Mouse (Mus musculus): ENCODE data around the gene Grid1.

Grid1 gene

DNA sequence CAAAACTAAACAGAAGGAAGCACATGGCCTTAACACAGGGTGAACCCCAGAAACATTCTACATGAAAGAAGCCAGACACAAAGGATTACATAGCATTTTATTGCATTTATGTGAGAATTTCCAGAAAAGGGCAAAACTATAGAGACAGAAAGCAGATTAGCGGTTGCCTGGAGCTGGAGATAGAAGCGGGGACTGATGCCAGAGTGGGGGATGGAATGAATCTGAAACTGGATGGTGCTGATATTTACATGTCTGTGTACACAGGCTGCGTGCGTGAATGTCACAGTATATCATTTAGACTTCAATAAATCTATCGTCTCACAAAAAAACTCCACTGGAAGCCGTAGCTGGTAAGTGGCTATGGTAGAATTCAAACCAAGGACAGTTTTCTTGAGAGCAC is 96.4 kb downstream of the Grid1 start:
- DNase-seq (ENCODE audit: extremely low spot score, low spot score) = no peak

DNA sequence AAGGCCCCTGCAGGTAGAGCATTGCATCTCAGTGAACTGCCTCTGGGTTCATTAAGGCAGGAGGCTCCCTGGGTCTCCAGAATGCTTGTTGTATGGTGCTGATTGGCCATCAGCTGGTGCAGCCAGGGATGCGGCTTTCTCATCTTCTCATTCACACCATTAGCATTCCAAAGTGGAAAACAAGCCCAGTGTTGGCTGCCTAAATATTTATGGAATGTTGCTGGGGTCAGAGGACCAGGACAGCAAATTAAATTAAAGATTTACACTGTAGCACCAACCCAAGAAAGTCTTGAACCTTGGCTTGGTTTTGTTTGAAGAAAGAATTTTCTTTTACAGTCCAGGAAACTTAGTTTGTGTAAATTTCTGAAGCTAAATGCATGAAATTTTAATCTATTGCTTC is 97.2 kb downstream of the Grid1 start:
- DNase-seq (ENCODE audit: extremely low spot score, low spot score) = no peak

DNA sequence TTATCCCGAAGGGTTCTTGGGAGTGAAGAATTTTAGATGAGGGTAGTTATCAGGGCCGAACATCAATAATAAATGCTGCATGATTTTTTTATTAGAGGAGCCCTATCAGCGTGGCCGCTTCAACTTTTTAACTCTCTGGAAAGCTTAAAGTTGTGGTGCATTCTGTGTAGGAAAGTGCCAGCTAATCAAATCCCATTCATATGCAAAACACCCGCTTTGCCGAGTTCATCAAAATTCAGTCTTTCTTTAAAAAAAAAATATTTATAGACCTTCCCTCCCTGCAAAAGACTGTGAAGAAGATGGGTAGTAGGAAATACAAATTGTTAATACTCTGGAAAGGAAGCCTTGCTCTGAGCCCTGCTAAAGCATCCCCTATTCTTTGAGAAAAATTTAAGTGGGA is 99.3 kb downstream of the Grid1 start:
- no peak for DNase-seq (ENCODE audit: extremely low spot score, low spot score)

DNA sequence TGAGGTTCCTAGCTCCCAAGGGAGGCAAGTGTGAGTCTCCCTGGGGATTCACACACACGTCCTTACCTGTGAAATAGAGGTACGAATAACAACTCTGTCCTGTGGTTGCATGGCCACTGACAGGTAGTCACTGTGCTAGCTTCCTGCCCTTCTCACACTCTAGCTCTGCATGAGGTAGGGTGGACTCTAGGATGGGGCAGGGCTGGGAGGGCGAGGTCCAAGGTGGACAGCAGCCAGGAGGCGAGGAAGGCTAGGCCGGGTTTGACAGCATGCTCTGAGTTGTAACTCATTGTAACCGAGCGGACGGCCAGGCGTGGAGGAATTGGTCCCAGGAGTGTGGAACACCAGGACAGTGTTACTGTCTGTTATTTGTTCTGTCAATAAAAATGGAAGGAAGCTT is 101.4 kb downstream of the Grid1 start:
- DNase-seq (ENCODE audit: extremely low spot score, low spot score) = no peak

DNA sequence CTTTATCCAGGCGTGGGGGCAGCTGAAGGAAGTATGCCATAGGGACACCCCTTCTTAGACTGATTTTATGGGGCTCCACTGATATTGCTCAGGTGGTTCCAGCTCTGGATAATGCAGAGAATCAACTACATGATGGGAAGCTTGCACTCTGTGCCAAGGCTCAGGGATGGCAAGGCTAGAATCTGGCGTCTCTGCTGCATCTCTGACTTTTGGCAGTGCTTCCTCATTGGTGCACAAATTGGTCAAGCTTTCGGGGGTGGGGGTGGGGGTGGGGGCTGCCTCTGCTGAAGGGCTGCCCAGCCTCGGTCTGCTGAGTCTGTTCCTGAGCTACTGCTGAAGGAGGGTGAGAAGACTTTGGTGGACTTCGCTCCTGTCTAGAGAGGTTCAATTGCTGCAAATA is 105.1 kb downstream of the Grid1 start:
- DNase-seq (ENCODE audit: extremely low spot score, low spot score) = no peak

DNA sequence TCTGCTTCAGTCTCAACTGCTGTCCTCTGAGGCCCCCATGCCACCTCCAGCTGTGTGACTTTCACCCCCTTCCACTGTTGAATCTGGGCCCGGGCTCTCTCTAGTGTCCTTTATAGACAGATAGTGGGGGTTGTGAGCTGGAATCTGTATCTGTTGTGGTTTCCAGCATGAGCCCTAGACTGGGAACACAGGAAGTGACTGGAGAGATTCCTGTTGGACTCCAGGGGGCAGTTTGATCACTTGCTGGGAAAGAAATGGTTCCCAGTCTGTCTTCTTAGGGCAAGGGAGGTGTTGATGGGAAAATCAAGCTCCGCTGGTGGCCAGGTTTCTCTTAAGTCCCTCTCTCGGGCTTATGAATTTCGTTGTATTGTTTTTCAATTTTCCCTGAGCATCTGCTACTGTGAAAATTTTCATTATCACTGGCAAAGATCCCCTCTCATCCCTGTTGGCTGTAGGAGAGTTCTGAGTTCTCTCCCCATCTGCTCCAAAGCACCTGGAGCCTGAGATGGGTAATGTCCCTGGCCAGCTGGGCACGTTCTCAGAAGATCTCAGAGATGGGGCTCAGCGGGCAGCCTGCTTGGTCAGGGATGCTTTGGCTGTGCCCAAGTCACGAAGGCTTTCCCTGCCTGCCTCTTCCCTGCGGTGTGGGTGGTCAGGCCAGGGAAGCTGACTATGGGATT is 110.3 kb downstream of the Grid1 start:
- no peak for DNase-seq (ENCODE audit: extremely low spot score, low spot score)

DNA sequence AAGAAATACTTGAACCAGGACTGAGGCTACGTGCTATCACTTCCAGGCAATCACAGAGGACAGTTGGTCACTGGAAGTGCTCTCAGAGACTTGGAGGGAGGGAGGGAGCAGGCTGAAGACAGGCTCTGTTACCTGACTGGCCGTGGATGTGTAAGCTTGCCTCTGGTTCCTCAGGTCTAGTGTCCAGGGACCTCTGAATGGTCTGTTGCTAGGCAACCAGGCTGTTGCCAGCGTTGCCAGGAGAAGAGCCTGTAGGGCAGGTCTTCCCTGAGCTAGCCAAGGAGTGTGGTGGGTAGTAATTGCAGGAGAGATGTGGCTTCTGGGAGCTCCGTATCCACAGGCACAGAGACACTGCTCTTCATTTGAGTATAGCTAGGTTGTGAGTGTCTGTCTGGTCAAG is 113.3 kb downstream of the Grid1 start:
- DNase-seq (ENCODE audit: extremely low spot score, low spot score) = no peak

DNA sequence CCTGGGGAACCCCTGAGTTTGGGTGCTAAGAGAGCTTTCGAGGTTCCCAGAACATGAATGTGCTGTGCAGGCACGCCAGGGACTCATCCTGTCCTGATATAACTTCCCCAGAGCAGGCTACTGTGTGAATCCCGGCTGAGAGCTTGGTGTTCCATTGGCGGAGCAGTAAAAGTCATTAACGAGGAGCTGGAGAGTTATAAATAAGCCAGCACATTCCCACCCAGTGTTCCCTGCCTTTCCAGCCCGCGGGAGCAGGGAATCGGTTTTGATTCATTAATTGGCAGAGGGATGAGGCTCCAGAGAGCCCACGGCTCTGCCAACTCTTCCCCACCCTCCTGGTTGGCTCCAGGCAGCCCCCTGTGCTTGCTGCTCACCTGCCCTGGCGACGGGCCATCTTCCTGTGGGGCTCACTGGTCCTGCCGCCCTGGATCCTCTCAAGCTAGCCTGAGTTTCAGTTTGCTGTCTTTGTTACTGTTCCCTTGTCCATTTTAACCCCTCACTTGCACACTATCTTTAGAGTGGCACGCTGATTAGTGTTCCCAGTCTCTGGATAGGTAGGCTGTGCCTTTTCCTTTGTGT is 116.4 kb downstream of the Grid1 start:
- DNase-seq (ENCODE audit: extremely low spot score, low spot score) = no peak

DNA sequence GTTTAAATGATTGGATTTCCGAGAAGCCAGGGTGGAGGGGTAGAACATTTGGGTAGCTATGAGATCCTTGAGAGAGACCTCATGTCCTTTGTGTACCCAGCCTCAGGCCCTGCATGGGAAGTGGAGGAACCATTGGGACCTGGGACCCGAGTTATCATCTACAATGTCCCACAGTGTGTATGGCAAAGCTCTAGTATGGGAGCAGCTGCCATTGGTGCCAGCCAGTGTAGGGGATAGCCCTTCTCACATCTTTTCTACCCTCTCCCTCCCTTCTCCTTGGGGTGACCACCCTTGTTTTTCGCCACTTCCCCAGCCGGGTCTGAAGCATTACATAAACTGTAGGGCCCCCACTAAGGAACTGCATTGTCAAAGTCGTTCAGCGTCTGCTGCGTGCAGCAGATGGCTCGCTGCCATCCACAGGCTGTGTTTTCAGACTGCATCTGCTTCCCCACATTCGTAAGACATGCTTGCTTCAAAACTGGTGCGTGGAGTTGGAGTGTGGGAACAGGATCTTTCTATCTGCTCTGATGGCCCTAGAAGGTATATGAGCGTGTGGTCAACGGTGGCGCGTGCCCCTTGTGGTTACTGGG is 124.6 kb downstream of the Grid1 start:
- DNase-seq (ENCODE audit: extremely low spot score, low spot score) = no peak

DNA sequence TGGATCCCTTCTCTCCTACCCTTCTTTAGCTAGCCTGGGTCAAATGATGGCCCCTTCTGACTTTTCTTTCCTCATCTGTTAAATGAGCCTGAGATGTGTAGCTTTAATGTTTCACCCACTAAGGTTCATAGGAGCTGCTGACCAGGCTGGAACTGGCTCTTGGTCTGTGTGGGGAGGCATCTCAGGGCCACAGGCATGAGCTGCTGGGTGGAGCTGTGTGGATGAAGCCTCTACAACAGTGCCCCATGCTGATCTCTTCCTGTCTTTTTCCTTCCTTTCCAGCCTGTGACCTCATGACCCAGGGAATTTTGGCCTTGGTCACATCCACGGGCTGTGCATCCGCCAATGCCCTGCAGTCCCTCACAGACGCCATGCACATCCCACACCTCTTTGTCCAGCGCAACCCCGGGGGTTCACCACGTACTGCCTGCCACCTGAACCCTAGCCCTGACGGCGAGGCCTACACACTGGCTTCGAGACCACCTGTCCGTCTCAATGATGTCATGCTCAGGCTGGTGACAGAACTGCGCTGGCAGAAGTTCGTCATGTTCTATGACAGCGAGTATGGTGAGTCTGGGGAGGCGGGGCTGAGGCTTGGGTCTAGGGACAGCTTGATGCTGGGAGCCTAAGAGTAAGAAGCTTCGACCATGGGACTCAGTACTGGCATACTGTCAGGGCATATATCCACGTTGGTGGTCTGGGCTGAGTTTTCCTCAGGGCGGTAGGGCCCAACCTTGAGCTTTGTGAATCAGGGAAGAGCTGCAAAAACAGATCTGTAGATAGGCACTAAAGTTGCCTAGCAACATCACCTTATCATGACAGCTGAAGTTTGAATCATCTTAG is 125.8 kb downstream of the Grid1 start:
- no peak for DNase-seq (ENCODE audit: extremely low spot score, low spot score)

DNA sequence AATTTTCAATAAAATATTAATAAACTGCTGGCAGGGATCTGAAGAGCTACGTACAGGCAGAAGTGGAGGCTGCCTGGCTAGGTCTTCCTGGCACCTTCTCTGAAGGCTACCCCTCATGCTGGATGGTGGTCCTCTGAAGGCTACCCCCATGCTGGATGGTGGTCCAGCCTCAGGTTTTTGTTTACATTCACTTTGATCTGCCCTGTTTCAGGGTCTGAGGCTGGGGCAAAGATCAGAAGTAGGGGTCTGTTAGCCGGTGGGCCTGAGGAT is 126.3 kb downstream of the Grid1 start:
- no peak for DNase-seq (ENCODE audit: extremely low spot score, low spot score)

DNA sequence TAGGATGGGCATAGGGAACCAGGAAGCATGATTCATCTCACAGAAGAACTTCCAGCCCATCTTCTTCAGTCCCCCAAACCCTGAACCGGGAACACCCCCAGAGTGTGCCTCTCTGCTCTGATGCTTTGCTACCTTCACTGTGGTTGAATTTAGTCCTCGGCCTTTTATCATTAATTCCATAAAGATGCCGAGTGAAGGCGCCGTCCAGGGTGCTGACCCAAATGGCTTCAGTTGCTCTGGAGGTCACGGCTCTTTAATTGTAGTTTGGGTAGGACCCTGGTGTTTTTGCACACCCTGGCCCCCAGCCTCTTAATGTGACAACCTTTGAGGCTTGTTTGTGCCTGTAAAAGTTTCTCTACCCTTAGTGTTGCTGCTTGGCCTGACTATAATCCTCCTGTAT is 128.3 kb downstream of the Grid1 start:
- DNase-seq (ENCODE audit: extremely low spot score, low spot score) = no peak

DNA sequence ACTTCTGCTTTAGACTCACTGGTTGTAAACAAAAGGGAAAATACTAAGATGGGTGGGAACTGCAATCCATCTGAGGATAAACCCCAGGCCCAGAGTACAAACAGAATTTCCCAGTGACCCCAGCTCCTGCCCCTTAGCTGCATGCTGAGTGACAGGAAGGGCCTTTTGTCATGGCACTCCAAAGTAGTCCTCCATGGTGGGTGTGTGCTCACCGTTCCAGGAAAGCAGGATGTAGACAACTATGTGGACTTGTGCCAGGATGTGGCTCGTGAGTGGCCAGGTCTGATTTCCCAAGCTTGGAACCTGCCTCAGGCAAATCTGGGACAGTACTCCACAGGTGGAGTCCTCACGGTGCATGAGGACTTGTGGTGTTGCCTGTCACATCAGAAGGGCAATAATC is 132.4 kb downstream of the Grid1 start:
- DNase-seq (ENCODE audit: extremely low spot score, low spot score) = no peak

DNA sequence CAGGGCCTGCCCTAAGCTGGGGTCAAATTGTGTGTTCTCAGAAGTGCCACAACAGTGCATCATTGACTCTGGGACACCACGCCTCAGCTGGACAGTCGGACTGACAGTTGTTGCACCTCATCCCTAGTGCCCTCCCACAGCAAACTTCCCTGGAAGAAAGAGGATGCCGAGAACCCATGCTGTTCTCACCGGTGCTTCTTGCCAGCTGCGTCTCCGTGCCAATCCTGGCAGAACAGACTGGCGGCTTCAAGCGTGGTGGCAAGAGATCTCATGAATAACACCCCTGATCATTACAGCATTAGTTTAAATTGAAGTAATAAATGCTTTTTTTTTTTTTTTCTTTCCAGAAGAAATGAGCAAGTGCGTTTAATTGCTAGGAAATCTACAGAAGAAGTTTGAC is 133.7 kb downstream of the Grid1 start:
- DNase-seq (ENCODE audit: extremely low spot score, low spot score) = no peak

DNA sequence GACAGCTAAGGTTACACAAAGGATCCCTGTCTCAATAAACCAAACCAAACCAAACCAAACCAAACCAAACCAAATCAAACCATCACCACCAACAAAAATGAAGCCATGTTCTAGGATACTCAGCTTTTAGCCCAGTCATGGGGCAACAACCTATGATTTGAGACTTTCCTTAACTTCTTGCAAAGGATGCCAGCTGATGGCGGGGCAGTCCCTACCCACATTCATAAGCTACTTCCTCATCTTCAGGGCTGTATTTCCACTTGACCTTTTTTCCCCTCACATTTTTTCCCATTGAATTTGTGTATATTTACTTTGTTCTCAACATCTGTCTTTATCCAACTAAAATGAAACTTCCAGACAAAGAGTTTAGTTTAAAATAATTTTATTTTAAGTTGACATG is 135.8 kb downstream of the Grid1 start:
- no peak for DNase-seq (ENCODE audit: extremely low spot score, low spot score)

DNA sequence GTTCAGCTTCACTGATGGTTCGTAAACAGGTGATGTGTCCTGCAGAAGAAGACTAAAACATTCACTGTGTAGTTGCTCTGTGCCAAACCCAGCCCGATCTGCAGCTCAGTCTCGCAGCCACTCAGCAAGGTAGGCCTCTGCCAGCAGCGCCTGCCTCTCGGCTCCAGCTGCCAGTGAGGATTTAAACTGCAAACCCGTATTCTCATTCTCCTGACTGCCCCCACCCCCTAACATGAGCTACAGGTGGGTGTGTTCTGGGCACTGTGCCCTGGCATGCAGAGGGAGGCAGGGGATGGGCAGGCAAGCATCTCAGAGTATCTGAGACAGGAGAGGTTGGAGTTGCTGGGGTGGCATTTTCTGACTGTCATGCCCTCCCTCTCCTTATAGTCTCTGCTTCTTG is 140.3 kb downstream of the Grid1 start:
- no peak for DNase-seq (ENCODE audit: extremely low spot score, low spot score)

DNA sequence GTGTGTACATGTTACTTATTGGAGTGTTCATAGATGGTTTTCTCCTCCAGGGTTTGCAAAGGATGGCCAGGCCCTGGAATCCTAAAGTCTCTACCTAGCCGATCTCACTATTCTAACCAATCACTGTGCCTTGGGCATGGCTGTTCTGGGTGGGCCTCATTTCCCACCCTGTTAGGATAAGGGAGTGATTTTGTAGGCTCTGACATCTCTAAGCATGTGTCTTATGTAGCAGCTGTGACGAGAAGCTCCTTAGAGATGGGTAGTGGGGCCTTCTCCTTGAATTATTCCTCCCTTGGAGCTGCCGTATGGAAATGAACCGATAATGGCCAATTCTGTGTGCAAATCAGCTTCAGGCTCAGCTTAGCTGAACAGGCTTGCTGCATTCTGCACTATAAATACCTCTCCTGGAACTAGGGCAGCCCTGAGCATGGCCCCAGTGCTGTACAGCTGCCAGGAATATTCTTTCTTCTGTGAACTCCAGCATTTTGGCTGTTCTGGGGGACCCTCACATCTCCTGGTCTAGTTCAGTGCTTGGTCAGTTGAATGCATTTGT is 143.8 kb downstream of the Grid1 start:
- no peak for DNase-seq (ENCODE audit: extremely low spot score, low spot score)

DNA sequence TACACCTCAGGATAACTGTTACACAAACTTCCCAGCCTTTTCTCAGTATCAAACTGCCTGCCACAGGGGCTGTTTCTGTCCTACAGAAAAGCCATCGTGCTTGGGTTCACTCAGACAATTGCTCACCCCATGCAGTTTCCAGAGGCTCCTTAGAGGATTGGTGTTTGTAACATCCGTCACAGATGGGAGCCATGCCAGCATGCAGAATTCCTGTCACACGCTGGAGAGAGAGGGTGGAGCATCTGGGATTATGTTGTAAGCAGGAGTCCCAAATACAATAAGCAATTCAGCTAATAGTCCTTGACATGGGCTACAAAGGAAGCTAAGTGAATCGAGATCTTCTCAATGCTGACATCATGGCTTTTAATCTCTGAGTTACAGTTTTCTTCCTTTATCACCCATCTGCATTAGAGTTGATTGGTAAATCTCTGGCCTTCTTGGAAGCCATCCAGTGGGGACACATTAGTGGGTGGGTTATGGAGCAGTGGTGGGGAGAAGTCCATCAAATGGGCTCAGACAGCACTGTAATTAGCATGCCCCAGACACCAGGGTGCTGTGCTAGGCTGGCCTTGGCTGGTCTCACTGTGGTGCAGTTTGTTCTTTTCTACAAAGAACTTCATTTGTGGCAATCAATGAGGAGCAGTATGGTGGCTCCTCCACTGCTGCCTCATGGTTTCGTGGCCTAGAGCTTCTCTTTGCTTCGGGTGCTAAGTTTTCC is 149.4 kb downstream of the Grid1 start:
- DNase-seq (ENCODE audit: extremely low spot score, low spot score) = no peak

DNA sequence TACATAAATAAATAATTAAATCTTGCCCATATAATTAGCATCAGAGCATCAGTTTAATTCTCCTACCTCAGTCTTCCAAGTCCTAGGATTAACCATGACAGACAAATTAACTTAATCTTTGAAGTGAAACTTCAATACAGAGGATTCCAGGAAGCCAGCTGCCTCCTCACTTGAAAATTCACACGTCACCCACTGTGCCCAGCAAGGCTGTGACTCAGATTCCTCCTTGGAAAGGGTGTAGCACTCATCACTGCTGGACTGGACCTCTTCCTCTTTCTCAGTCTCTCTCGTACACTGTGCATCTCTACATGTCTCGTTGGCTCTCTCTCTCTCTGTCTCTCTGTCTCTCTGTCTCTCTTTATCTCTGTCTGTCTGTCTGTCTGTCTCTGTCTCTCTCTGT is 153.0 kb downstream of the Grid1 start:
- no peak for DNase-seq (ENCODE audit: extremely low spot score, low spot score)

DNA sequence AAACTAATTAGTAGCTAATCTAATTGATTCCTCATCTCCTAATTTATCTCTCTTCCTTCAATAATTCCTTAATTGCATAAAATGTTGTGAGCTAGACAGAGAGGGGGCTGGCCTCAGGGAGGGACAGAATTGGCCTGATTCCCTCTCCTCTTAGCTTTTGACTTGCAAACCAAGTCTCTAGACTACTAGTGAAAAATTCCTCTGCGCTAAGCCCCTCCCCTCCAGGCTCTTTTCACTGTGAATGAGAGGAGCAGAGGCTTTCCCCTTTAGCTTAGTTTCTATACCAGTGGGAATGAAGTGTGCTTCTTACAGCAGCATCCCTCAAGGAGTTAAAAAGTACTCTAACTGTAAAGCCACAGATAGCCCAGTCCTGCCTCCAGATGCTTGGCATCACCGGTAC is 160.8 kb downstream of the Grid1 start:
- no peak for DNase-seq (ENCODE audit: extremely low spot score, low spot score)

DNA sequence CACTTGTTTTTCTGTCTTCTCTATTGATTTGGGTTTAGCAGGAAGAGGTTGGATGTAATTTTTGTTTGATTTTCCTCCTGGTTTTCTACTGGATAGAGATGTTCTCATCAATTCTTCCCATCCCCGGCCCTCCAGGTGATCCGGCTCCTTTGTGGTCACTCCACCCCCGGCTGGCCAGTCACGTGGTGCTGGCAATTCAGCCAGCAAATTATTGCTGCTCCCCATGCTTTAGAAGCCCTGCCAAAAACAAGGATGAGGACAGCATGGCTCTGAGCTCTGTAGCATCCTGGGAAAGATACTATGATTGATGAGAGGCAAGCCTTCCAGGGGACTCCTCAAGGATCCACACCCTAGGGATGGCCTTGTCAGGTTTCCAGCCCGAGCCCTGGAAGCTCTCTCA is 169.2 kb downstream of the Grid1 start:
- no peak for DNase-seq (ENCODE audit: extremely low spot score, low spot score)

DNA sequence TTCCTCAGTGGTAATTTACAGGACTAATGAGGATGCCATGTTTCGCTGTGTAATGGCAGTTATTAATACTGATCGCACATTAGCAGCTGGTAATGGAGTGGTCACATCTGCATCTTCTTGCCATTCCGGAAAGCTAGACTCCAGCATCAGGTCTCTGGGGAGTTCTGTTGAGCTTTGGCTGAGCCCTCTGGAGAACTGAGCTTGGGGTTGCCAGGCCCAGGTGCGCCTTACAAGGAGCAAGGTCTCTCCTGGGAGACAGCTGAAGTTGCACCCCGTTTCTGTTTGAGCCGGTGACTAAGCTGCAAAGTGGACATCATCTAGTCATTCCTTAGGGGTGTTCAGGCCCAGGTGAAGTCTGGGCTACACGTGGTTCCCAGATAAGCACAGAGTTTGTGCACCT is 186.8 kb downstream of the Grid1 start:
- DNase-seq (ENCODE audit: extremely low spot score, low spot score) = no peak
